Mouse (Mus musculus): ENCODE results near the gene Ift22. TPM values are rescaled to one million over a fixed set of nuclear protein-coding genes. Genes with fewer than 3 reads are reported as not detected.

Ift22 gene
- 13.7 and 19.2 TPM in 2 replicates for polyA plus RNA-seq (2015; fragmentation: Nextera tagmentation; extraction: Ambion mirVana)

GRCm38 (mm10) chr5:136907991-136908857 lies at the start of gene Ift22:
Gene Ift22, plus strand, starts transcription at chr5:136908150.

DNA sequence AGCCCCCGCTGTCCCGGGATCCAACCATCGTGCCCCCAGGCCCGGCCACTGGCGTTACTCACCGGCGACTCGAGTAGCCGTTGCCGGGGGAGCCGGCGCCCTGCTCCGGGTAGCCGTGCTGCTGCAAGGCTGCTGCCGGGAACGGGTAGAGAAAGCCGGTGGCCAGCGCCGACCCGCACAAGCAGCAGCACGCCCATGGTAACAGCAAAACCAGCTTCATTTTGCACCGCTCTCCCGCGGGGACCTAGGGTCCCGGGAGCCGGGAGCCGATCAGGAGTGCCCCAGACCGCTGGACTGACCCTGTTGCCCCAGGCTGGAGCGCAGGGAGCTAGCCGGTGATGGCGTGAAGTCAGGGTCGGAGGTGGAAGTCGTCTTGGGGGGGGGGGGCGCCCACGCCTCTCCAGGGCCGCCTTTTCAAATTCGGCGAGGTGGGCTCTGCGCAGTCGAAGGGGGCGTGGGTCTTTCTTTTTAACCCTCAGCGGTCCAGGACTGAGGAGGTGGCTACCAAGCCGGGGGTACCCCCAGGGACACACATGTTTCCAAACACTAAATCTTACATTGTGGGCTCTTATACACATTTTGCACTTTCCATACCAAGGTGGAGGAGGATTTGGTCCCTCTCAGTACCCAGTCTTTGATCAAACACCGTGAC lies 25.0 kb upstream of the Ift22 start, which contains the start of gene Col26a1:
TSS of gene Col26a1 (minus strand) at position 422 of the 652 bp plus-strand sequence.

GRCm38 (mm10) chr5:136953015-136953414 lies 45.1 kb downstream of the Ift22 start, which contains the start of gene Fis1:
Gene Fis1, plus strand, starts transcription at chr5:136953275.

Other genes starting within 250 kb of the Ift22 start
- gene Myl10, start 215.0 kb upstream of the Ift22 start, polyA plus RNA-seq (2015; fragmentation: Nextera tagmentation; extraction: Ambion mirVana) = not detected in 2 replicates
- gene Col26a1, start 24.9 kb upstream of the Ift22 start, polyA plus RNA-seq (2015; fragmentation: Nextera tagmentation; extraction: Ambion mirVana) = 12.4 and 16.5 TPM in 2 replicates
- gene Fis1, start 45.1 kb downstream of the Ift22 start, polyA plus RNA-seq (2015; fragmentation: Nextera tagmentation; extraction: Ambion mirVana) = 287 and 303 TPM in 2 replicates
- 15.4 and 18.0 TPM in 2 replicates for gene Cldn15, start 58.5 kb downstream of the Ift22 start, polyA plus RNA-seq (2015; fragmentation: Nextera tagmentation; extraction: Ambion mirVana)
- 12.3 and 18.6 TPM in 2 replicates for gene Plod3, start 78.9 kb downstream of the Ift22 start, polyA plus RNA-seq (2015; fragmentation: Nextera tagmentation; extraction: Ambion mirVana)
- 57.5 and 58.6 TPM in 2 replicates for gene Znhit1, start 79.9 kb downstream of the Ift22 start, polyA plus RNA-seq (2015; fragmentation: Nextera tagmentation; extraction: Ambion mirVana)
- not detected in 2 replicates for gene Vgf, start 118.2 kb downstream of the Ift22 start, polyA plus RNA-seq (2015; fragmentation: Nextera tagmentation; extraction: Ambion mirVana)
- gene Ap1s1, start 138.0 kb downstream of the Ift22 start, polyA plus RNA-seq (2015; fragmentation: Nextera tagmentation; extraction: Ambion mirVana) = 99.2 and 99.6 TPM in 2 replicates
- 0.06 TPM in 2 replicates for gene Serpine1, start 164.1 kb downstream of the Ift22 start, polyA plus RNA-seq (2015; fragmentation: Nextera tagmentation; extraction: Ambion mirVana)
- 15.6 and 17.3 TPM in 2 replicates for gene Trim56, start 208.1 kb downstream of the Ift22 start, polyA plus RNA-seq (2015; fragmentation: Nextera tagmentation; extraction: Ambion mirVana)
- gene Muc3, start 241.2 kb downstream of the Ift22 start, polyA plus RNA-seq (2015; fragmentation: Nextera tagmentation; extraction: Ambion mirVana) = not detected in 2 replicates